Mouse (Mus musculus) erythroid progenitor cell, adult 5-6 weeks (primary cell): ENCODE data around the gene Cfap298. TPM values are rescaled to one million over a fixed set of nuclear protein-coding genes. Genes with fewer than 3 reads are reported as not detected.

Source experiments
- total RNA-seq, 2 experiments: library from RNA; stranded (forward) in 1 of 2; stranded (reverse) in 1 of 2; fragments of 150-400 nt in 1 of 2; fragments of 186-747, 209-891 nt in 1 of 2; gene quantifications; 2 replicates each; pipeline versions ENCODE4 v1.2.3 to v1.2.4; 2015 to 2017; ENCODE audit warnings: low replicate concordance in 2 of 2

Cfap298 gene
- total RNA-seq, 2 experiments from 2014 or later, result 3.6 to 7.5 TPM

Other genes starting within 250 kb of the Cfap298 start
- 40.4 and 43.6 TPM in 2 replicates for gene Mis18a, start 207.7 kb downstream of the Cfap298 start, total RNA-seq (2015; ENCODE audit: low replicate concordance)
- gene Mis18a, start 207.7 kb downstream of the Cfap298 start, total RNA-seq (2017; ENCODE audit: low replicate concordance), result 8.9 and 25.4 TPM in 2 replicates
- gene Mrap, start 196.9 kb downstream of the Cfap298 start, total RNA-seq (2015; ENCODE audit: low replicate concordance), result 6.3 and 13.0 TPM in 2 replicates
- 1.4 and 4.5 TPM in 2 replicates for gene Mrap, start 196.9 kb downstream of the Cfap298 start, total RNA-seq (2017; ENCODE audit: low replicate concordance)
- gene Urb1, start 124.7 kb downstream of the Cfap298 start, total RNA-seq (2015; ENCODE audit: low replicate concordance), result 1.4 and 1.7 TPM in 2 replicates
- 1.2 and 1.3 TPM in 2 replicates for gene Urb1, start 124.7 kb downstream of the Cfap298 start, total RNA-seq (2017; ENCODE audit: low replicate concordance)
- gene Eva1c, start 108.4 kb downstream of the Cfap298 start, total RNA-seq (2015; ENCODE audit: low replicate concordance), result 0.84 TPM in 1 of 2 replicates, not detected in the other
- gene Eva1c, start 108.4 kb downstream of the Cfap298 start, total RNA-seq (2017; ENCODE audit: low replicate concordance), result 0.13 TPM in 1 of 2 replicates, not detected in the other
- 140 and 150 TPM in 2 replicates for gene Synj1, start 76.2 kb upstream of the Cfap298 start, total RNA-seq (2015; ENCODE audit: low replicate concordance)
- 84.7 and 104 TPM in 2 replicates for gene Synj1, start 76.2 kb upstream of the Cfap298 start, total RNA-seq (2017; ENCODE audit: low replicate concordance)
- gene Paxbp1, start 109.4 kb upstream of the Cfap298 start, total RNA-seq (2015; ENCODE audit: low replicate concordance), result 147 and 193 TPM in 2 replicates
- 152 and 209 TPM in 2 replicates for gene Paxbp1, start 109.4 kb upstream of the Cfap298 start, total RNA-seq (2017; ENCODE audit: low replicate concordance)
- not detected in 2 replicates for gene 4932438H23Rik, start 160.0 kb upstream of the Cfap298 start, total RNA-seq (2015; ENCODE audit: low replicate concordance)
- gene 4932438H23Rik, start 160.0 kb upstream of the Cfap298 start, total RNA-seq (2017; ENCODE audit: low replicate concordance), result not detected in 2 replicates